Mouse (Mus musculus) neural tube, embryonic 15.5 days (tissue): ENCODE results near the gene Ndufb5. TPM values are rescaled to one million over a fixed set of nuclear protein-coding genes. Genes with fewer than 3 reads are reported as not detected.

Source experiments
- polyA plus RNA-seq: library from polyadenylated mRNA; unstranded; fragments of >200 nt; fragmentation: Nextera tagmentation; extraction: Ambion mirVana; gene quantifications from 2 replicates; pipeline ENCODE4 v1.2.1, GENCODE M21; 2015

Ndufb5 gene
- polyA plus RNA-seq, 1 experiment from 2014 or later: 351 TPM

Other genes starting within 250 kb of the Ndufb5 start
- not detected in 2 replicates for gene Kcnmb3, start 244.8 kb upstream of the Ndufb5 start, polyA plus RNA-seq
- gene Zfp639, start 226.7 kb upstream of the Ndufb5 start, polyA plus RNA-seq: 37.0 and 40.8 TPM in 2 replicates
- 40.5 and 46.2 TPM in 2 replicates for gene Mfn1, start 207.5 kb upstream of the Ndufb5 start, polyA plus RNA-seq
- 101 and 106 TPM in 2 replicates for gene Gnb4, start 120.4 kb upstream of the Ndufb5 start, polyA plus RNA-seq
- 51.9 and 75.0 TPM in 2 replicates for gene Actl6a, start 30.7 kb upstream of the Ndufb5 start, polyA plus RNA-seq
- 31.4 and 31.7 TPM in 2 replicates for gene Mrpl47, start 615 bp downstream of the Ndufb5 start, polyA plus RNA-seq
- gene Usp13, start 80.6 kb downstream of the Ndufb5 start, polyA plus RNA-seq: 15.9 and 18.2 TPM in 2 replicates